Mouse (Mus musculus) MEL (cell line): ENCODE results near the gene Slco2a1. TPM values are rescaled to one million over a fixed set of nuclear protein-coding genes. Genes with fewer than 3 reads are reported as not detected.

ENCODE experiments used
- DNase-seq: peaks from one replicate; pipeline ENCODE4 v3.0.0; 2011; ENCODE audit warnings: low read depth, low spot score
- H3K27ac ChIP-seq: 2 replicates; pipeline ENCODE4 v1.5.1; 2012; ENCODE audit warnings: low read depth, mild to moderate bottlenecking, control low read depth, low read length, moderate library complexity; ENCODE audit not compliant: control insufficient read depth
- H3K27me3 ChIP-seq, 2 experiments: fragments of 150-350 bp in 1 of 2; sonication (generic) in 1 of 2; 2 replicates each; pipeline ENCODE4 v1.6.1; 2012; ENCODE audit warnings: low read length in 2 of 2, mild to moderate bottlenecking in 2 of 2, improper control_type of control experiment in 1 of 2, moderate library complexity in 1 of 2; ENCODE audit not compliant: insufficient read depth in 2 of 2, control insufficient read depth in 1 of 2
- H3K36me3 ChIP-seq, 2 experiments: 2 replicates each; pipeline ENCODE4 v1.6.1; 2012 to 2014; ENCODE audit warnings: low read length in 2 of 2, improper control_type of control experiment in 1 of 2, inconsistent platforms in 1 of 2, mild to moderate bottlenecking in 1 of 2; ENCODE audit not compliant: insufficient read depth in 2 of 2, control insufficient read depth in 1 of 2
- H3K4me1 ChIP-seq, 2 experiments: fragments of 150-350 bp in 1 of 2; sonication (generic) in 1 of 2; 2 replicates each; pipeline ENCODE4 v1.6.1; 2012; ENCODE audit warnings: low read length in 2 of 2, improper control_type of control experiment in 1 of 2, mild to moderate bottlenecking in 1 of 2; ENCODE audit not compliant: insufficient read depth in 2 of 2, control insufficient read depth in 1 of 2
- H3K4me3 ChIP-seq, 2 experiments: fragments of 150-350 bp in 1 of 2; sonication (generic) in 1 of 2; 2 replicates each; pipeline ENCODE4 v1.5.1; 2012; ENCODE audit warnings: low read depth in 2 of 2, low read length in 2 of 2, mild to moderate bottlenecking in 2 of 2, moderate library complexity in 2 of 2, control low read depth in 1 of 2, improper control_type of control experiment in 1 of 2; ENCODE audit not compliant: control insufficient read depth in 1 of 2, insufficient read depth in 1 of 2
- H3K79me2 ChIP-seq: 2 replicates; pipeline ENCODE4 v1.6.1; 2012; ENCODE audit warnings: mild to moderate bottlenecking, low read length, moderate library complexity; ENCODE audit not compliant: control insufficient read depth, poor library complexity, insufficient read depth
- H3K9ac ChIP-seq: 2 replicates; pipeline ENCODE4 v1.6.1; 2012; ENCODE audit warnings: low read depth, mild to moderate bottlenecking, control low read depth, low read length, moderate library complexity; ENCODE audit not compliant: control insufficient read depth, poor library complexity, severe bottlenecking
- H3K9me3 ChIP-seq: fragments of 150-350 bp; sonication (generic); replicated peaks from 2 replicates; pipeline ENCODE4 v1.6.1; 2012; ENCODE audit warnings: mild to moderate bottlenecking, low read length, improper control_type of control experiment, moderate library complexity; ENCODE audit not compliant: insufficient read depth
- BHLHE40 ChIP-seq: IDR thresholded peaks from 2 replicates; pipeline ENCODE4 v1.6.1; 2012; ENCODE audit warnings: low read depth, mild to moderate bottlenecking, inconsistent platforms, low read length, improper control_type of control experiment, borderline replicate concordance
- E2F4 ChIP-seq: IDR thresholded peaks from 2 replicates; pipeline ENCODE4 v1.6.1; 2011; ENCODE audit warnings: low read depth, low read length, improper control_type of control experiment, borderline replicate concordance
- EP300 ChIP-seq, 2 experiments: IDR thresholded peaks; 2 replicates each; pipeline ENCODE4 v1.6.1; 2011; ENCODE audit warnings: improper control_type of control experiment in 2 of 2, low read length in 2 of 2, low read depth in 1 of 2, mild to moderate bottlenecking in 1 of 2
- ETS1 ChIP-seq: IDR thresholded peaks from 2 replicates; pipeline ENCODE4 v1.6.1; 2012; ENCODE audit warnings: low read depth, mild to moderate bottlenecking, inconsistent platforms, low read length, improper control_type of control experiment, moderate library complexity
- GATA1 ChIP-seq: IDR thresholded peaks from 2 replicates; pipeline ENCODE4 v1.6.1; 2011; ENCODE audit warnings: low read depth, low read length, improper control_type of control experiment
- MAFK ChIP-seq: IDR thresholded peaks from 2 replicates; pipeline ENCODE4 v1.6.1; 2011; ENCODE audit warnings: low read depth, mild to moderate bottlenecking, low read length, improper control_type of control experiment, borderline replicate concordance
- MAZ ChIP-seq: IDR thresholded peaks from 2 replicates; pipeline ENCODE4 v1.6.1; 2012; ENCODE audit warnings: low read depth, mild to moderate bottlenecking, inconsistent platforms, low read length, improper control_type of control experiment
- MXI1 ChIP-seq: IDR thresholded peaks from 2 replicates; pipeline ENCODE4 v1.6.1; 2011; ENCODE audit warnings: mild to moderate bottlenecking, low read depth, low read length, improper control_type of control experiment
- MYB ChIP-seq: IDR thresholded peaks from 2 replicates; pipeline ENCODE4 v1.6.1; 2011; ENCODE audit warnings: mild to moderate bottlenecking, low read depth, low read length, improper control_type of control experiment
- NRF1 ChIP-seq: IDR thresholded peaks from 2 replicates; pipeline ENCODE4 v1.6.1; 2014; ENCODE audit warnings: low read depth, mild to moderate bottlenecking, inconsistent platforms, low read length, improper control_type of control experiment, moderate library complexity; ENCODE audit not compliant: poor library complexity, insufficient read depth, severe bottlenecking
- POLR2A ChIP-seq, 2 experiments: IDR thresholded peaks; 2 replicates each; pipeline ENCODE4 v1.6.1; 2011 to 2012; ENCODE audit warnings: low read length in 2 of 2, mild to moderate bottlenecking in 2 of 2, control low read depth in 1 of 2, improper control_type of control experiment in 1 of 2, low read depth in 1 of 2, moderate library complexity in 1 of 2; ENCODE audit not compliant: control insufficient read depth in 1 of 2, insufficient read depth in 1 of 2, poor library complexity in 1 of 2
- RAD21 ChIP-seq: IDR thresholded peaks from 2 replicates; pipeline ENCODE4 v1.6.1; 2011; ENCODE audit warnings: mild to moderate bottlenecking, low read depth, low read length, improper control_type of control experiment
- RCOR1 ChIP-seq: IDR thresholded peaks from 2 replicates; pipeline ENCODE4 v1.6.1; 2012; ENCODE audit warnings: low read depth, mild to moderate bottlenecking, inconsistent platforms, low read length, improper control_type of control experiment
- SIN3A ChIP-seq: IDR thresholded peaks from 2 replicates; pipeline ENCODE4 v1.6.1; 2012; ENCODE audit warnings: low read length, improper control_type of control experiment, inconsistent platforms
- SMC3 ChIP-seq: IDR thresholded peaks from 2 replicates; pipeline ENCODE4 v1.6.1; 2011; ENCODE audit warnings: low read depth, low read length, improper control_type of control experiment
- TAL1 ChIP-seq: IDR thresholded peaks from 2 replicates; pipeline ENCODE4 v1.6.1; 2012; ENCODE audit warnings: mild to moderate bottlenecking, inconsistent platforms, low read length, moderate library complexity, mixed read lengths
- TBP ChIP-seq: IDR thresholded peaks from 2 replicates; pipeline ENCODE4 v1.8.0; 2011; ENCODE audit warnings: low read depth, low read length, improper control_type of control experiment
- UBTF ChIP-seq: IDR thresholded peaks from 2 replicates; pipeline ENCODE4 v1.6.1; 2012; ENCODE audit warnings: low read depth, mild to moderate bottlenecking, inconsistent platforms, low read length, improper control_type of control experiment, moderate library complexity, borderline replicate concordance; ENCODE audit not compliant: insufficient read depth
- ZKSCAN1 ChIP-seq: IDR thresholded peaks from 2 replicates; pipeline ENCODE4 v1.6.1; 2012; ENCODE audit warnings: low read depth, mild to moderate bottlenecking, inconsistent platforms, low read length, improper control_type of control experiment, moderate library complexity
- ZNF384 ChIP-seq: IDR thresholded peaks from 2 replicates; pipeline ENCODE4 v1.6.1; 2012; ENCODE audit warnings: low read depth, mild to moderate bottlenecking, inconsistent platforms, low read length, improper control_type of control experiment
- polyA plus RNA-seq, 2 experiments: library from polyadenylated mRNA; stranded (reverse) in 1 of 2; unstranded in 1 of 2; fragments of >175 nt in 1 of 2; fragments of >200 nt in 1 of 2; gene quantifications; 2 replicates each; pipeline versions ENCODE4 v1.2.1 to v1.2.4; 2012; ENCODE audit warnings: low replicate concordance in 2 of 2, low read depth in 1 of 2; ENCODE audit not compliant: insufficient read length in 2 of 2, insufficient read depth in 1 of 2, missing spikeins in 1 of 2
- total RNA-seq: library from RNA; depleted of rRNA; stranded (reverse); fragments of 300-350 nt; gene quantifications from 2 replicates; pipeline ENCODE4 v1.2.3, GENCODE M21; 2012

Slco2a1 gene
- total and polyA plus RNA-seq, 3 experiments: 0.01 TPM; not detected in 2

DNA sequence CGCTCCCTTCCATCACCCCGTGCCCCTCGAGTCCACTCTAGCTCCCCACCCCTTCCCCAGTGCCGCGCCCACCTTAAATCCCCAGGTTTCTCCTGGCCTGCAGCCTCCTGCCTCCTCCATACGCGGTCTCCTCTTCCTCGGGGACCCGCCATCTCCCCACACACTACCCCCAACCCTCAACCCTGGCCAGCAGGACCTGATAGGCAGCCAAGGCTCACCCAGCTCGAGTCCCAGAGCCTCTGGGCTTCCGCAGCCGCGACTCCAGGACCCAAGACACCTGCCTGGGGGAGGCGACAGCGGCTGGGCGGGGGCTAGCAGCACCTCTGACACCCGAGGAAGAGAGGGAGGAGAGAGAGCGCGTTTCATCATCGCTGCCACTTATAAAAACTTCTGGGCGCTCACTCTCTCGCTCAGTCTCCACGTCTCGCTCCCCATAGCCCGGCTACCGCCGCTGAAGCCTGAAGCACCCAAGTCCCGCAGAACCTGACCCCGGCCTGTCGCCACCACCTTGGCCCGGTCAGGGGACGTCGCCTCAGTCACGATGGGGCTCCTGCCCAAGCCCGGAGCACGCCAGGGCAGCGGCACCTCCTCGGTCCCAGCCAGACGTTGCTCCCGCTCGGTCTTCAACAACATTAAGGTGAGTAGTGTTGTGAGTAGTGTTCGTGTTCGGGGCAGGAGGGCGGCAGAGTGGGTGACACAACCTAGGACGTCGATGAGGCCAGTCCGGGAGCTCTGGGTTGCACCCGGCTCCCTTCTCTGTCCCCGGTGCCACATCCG, 19.8 kb downstream of the Slco2a1 start:
- Histone ChIP-seq H3K9ac (no peak overlapping the region), H3K27ac (no peak overlapping the region), H3K4me3 (no peak overlapping the region), H3K79me2 (no peaks in the 10 kb centered on the region), H3K27me3 (no peaks in the 10 kb centered on the region), H3K36me3 (no peaks in the 10 kb centered on the region), H3K9me3 (no peaks in the 10 kb centered on the region), H3K4me1 (no peaks in the 10 kb centered on the region)
- DNase-seq: no peak
- TF ChIP-seq MAZ: no peak
- TF ChIP-seq E2F4: no peak
- TF ChIP-seq MYB: no peak
- TF ChIP-seq GATA1: no peak
- no peak for TF ChIP-seq POLR2A (IDR thresholded peaks at IDR 0.05; ENCODE audit: control insufficient read depth in 1 of 2, insufficient read depth in 1 of 2, low read depth in 1 of 2, low read length in 2 of 2, poor library complexity in 1 of 2)
- no peak for TF ChIP-seq RCOR1
- TF ChIP-seq SMC3: no peak
- TF ChIP-seq UBTF: no peak
- no peak for TF ChIP-seq RAD21
- no peak for TF ChIP-seq ETS1
- no peak for TF ChIP-seq SIN3A
- no peak for TF ChIP-seq MAFK
- TF ChIP-seq ZKSCAN1: no peak
- TF ChIP-seq ZNF384: no peak
- TF ChIP-seq BHLHE40: no peak
- no peak for TF ChIP-seq TAL1
- TF ChIP-seq NRF1: no peak
- TF ChIP-seq TBP: no peak
- TF ChIP-seq, all 39 proteins: peak for 0

DNA sequence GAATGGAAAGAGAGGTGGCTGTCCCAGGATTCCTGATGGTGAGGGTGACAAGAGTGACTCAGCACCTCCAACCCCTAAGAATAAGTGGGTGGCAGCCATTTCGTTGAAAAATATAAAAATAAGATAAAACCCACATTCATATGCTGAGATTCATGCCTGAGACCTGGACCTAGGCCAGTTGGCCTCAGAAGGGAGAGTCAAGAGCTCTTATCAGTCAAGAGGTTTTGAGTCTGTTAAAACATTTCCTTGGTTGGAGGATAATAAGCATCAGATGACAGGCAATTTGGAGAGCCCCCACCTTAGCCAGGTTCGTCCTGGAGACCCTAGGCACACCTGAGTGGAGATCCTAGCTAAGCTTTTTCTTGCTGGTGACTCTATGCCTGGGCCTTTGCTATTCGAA, 21.6 kb downstream of the Slco2a1 start:
- Histone ChIP-seq H3K4me3 (no peak overlapping the region), H3K36me3 (no peaks in the 10 kb centered on the region), H3K27me3 (no peaks in the 10 kb centered on the region), H3K27ac (no peak overlapping the region), H3K4me1 (no peaks in the 10 kb centered on the region), H3K79me2 (no peaks in the 10 kb centered on the region), H3K9ac (no peak overlapping the region), H3K9me3 (no peaks in the 10 kb centered on the region)
- TF ChIP-seq MXI1: no peak
- TF ChIP-seq EP300 (IDR thresholded peaks at IDR 0.05; ENCODE audit: low read depth in 1 of 2, low read length in 2 of 2): no peak
- DNase-seq: no peak
